Mouse (Mus musculus) embryonic fibroblast, embryonic 13.5 days (primary cell): Measurements from ENCODE around the gene Hnf1a. TPM values are rescaled to one million over a fixed set of nuclear protein-coding genes. Genes with fewer than 3 reads are reported as not detected.

ENCODE experiments used
- H3K27ac ChIP-seq: 2 replicates; pipeline ENCODE4 v1.5.1; 2012; ENCODE audit warnings: low read length, control low read depth, inconsistent platforms; ENCODE audit not compliant: insufficient read depth
- H3K4me1 ChIP-seq: 2 replicates; pipeline ENCODE4 v1.6.1; 2011; ENCODE audit warnings: low read length; ENCODE audit not compliant: control insufficient read depth, insufficient read depth
- H3K4me3 ChIP-seq: 2 replicates; pipeline ENCODE4 v1.5.1; 2011; ENCODE audit warnings: mild to moderate bottlenecking, control low read depth, low read length; ENCODE audit not compliant: insufficient read depth
- CTCF ChIP-seq: IDR thresholded peaks from 2 replicates; pipeline ENCODE4 v1.5.1; 2011; ENCODE audit warnings: mild to moderate bottlenecking, control low read depth, low read length, moderate library complexity, borderline replicate concordance; ENCODE audit not compliant: insufficient read depth
- POLR2A ChIP-seq: IDR thresholded peaks from 2 replicates; pipeline ENCODE4 v1.6.1; 2011; ENCODE audit warnings: low read depth, mild to moderate bottlenecking, control low read depth, low read length, moderate library complexity
- polyA plus RNA-seq: library from polyadenylated mRNA; stranded (reverse); fragments of >200 nt; gene quantifications from 2 replicates; pipeline ENCODE4 v1.2.4, GENCODE M21; 2011; ENCODE audit warnings: low read depth; ENCODE audit not compliant: missing spikeins, insufficient read length

The Hnf1a gene
- polyA plus RNA-seq, 1 experiment = not detected

GRCm38 (mm10) chr5:114980122-114980748, 9.3 kb upstream of the Hnf1a start:
- peak overlapping the region; percentile 33; the same call in 1 of the 2 replicates for H3K4me3 ChIP-seq
- no peak overlapping the region for H3K27ac ChIP-seq

GRCm38 (mm10) chr5:114979250-114980121, 8.6 kb upstream of the Hnf1a start:
- Histone ChIP-seq H3K27ac (peak overlapping the region; percentile 32), H3K4me1 (no peaks in the 10 kb centered on the region), H3K4me3 (peak overlapping the region; percentile 33)
- TF ChIP-seq POLR2A (peak; percentile 58), CTCF (peak; percentile 97)

More at GRCm38 (mm10) chr5:114980122-114980748, 9.3 kb upstream of the Hnf1a start:
- no peaks in the 10 kb centered on the region for H3K4me1 ChIP-seq
- TF ChIP-seq POLR2A (no peak), CTCF (no peak)

GRCm38 (mm10) chr5:114978888-114979249, 8.0 kb upstream of the Hnf1a start:
- TF ChIP-seq POLR2A (no peak), CTCF (peak; percentile 43; the same call in 1 of the 2 replicates)
- H3K4me3 ChIP-seq = 0 out of 2 replicates have a peak overlapping the region, but pooled peaks have one; percentile 6
- H3K27ac ChIP-seq = no peak overlapping the region

GRCm38 (mm10) chr5:114978473-114978872, 7.6 kb upstream of the Hnf1a start:
- Histone ChIP-seq H3K4me3 (no peak overlapping the region), H3K27ac (no peak overlapping the region), H3K4me1 (no peaks in the 10 kb centered on the region)
- TF ChIP-seq CTCF (no peak), POLR2A (no peak)

More at GRCm38 (mm10) chr5:114978888-114979249, 8.0 kb upstream of the Hnf1a start:
- H3K4me1 ChIP-seq = no peaks in the 10 kb centered on the region

- TF ChIP-seq POLR2A = no peak
- TF ChIP-seq CTCF = no peak
- H3K4me3 ChIP-seq = no peak overlapping the region
- H3K27ac ChIP-seq = no peak overlapping the region
- H3K4me1 ChIP-seq = no peaks in the 10 kb centered on the region
Measured at GRCm38 (mm10) chr5:114976935-114977334, 6.0 kb upstream of the Hnf1a start.

- no peak overlapping the region for H3K27ac ChIP-seq
- TF ChIP-seq CTCF (no peak), POLR2A (no peak)
- H3K4me1 ChIP-seq = no peaks in the 10 kb centered on the region
- H3K4me3 ChIP-seq = no peak overlapping the region
Measured at GRCm38 (mm10) chr5:114973131-114973530, 2.2 kb upstream of the Hnf1a start.

- Histone ChIP-seq H3K27ac (no peak overlapping the region), H3K4me3 (no peak overlapping the region), H3K4me1 (no peaks in the 10 kb centered on the region)
- no peak for TF ChIP-seq POLR2A
- no peak for TF ChIP-seq CTCF
Measured at GRCm38 (mm10) chr5:114972201-114972600, 1.3 kb upstream of the Hnf1a start.

- Histone ChIP-seq H3K4me3 (no peak overlapping the region), H3K4me1 (no peaks in the 10 kb centered on the region), H3K27ac (no peak overlapping the region)
- TF ChIP-seq POLR2A (no peak), CTCF (no peak)
Measured at GRCm38 (mm10) chr5:114969609-114970215, 1.2 kb downstream of the Hnf1a start.

GRCm38 (mm10) chr5:114969064-114969463, 1.8 kb downstream of the Hnf1a start:
- no peaks in the 10 kb centered on the region for H3K4me1 ChIP-seq
- H3K4me3 ChIP-seq = no peak overlapping the region
- H3K27ac ChIP-seq = no peak overlapping the region
- no peak for TF ChIP-seq POLR2A
- no peak for TF ChIP-seq CTCF
